Mouse (Mus musculus): Measurements from ENCODE around the gene Pibf1. TPM values are rescaled to one million over a fixed set of nuclear protein-coding genes. Genes with fewer than 3 reads are reported as not detected.
A peak's percentile ranks its signal among the peaks of the same experiment; 100 is the strongest.

Pibf1 gene
- polyA plus RNA-seq, 1 experiment from 2014 or later = 11.9 TPM

GRCm38 (mm10) chr14:99141786-99142633, 42.8 kb downstream of the Pibf1 start:
- H3K4me2 ChIP-seq = no peak overlapping the region
- no peak overlapping the region for H3K4me3 ChIP-seq
- peaks cover 5% of the 10 kb centered on the region; the same call in 1 of the 2 replicates for H3K36me3 ChIP-seq
- H3K27me3 ChIP-seq = no peaks in the 10 kb centered on the region
- 26% methylated on average over 15 of the region's 15 CpGs for WGBS
- H3K4me1 ChIP-seq (replicated peaks) = no peaks in the 10 kb centered on the region
- ATAC-seq (replicated peaks; ENCODE audit: insufficient number of reproducible peaks, insufficient read depth, low FRiP score, low read depth) = peak; percentile 58; the same call in 1 of the 2 replicates
- no peaks in the 10 kb centered on the region for H3K9me3 ChIP-seq (replicated peaks)
- no peak overlapping the region for H3K27ac ChIP-seq
- H3K9ac ChIP-seq = no peak overlapping the region

GRCm38 (mm10) chr14:99146841-99147240, 47.6 kb downstream of the Pibf1 start:
- peaks cover 6% of the 10 kb centered on the region; the same call in 1 of the 2 replicates for H3K36me3 ChIP-seq
- ATAC-seq (replicated peaks; ENCODE audit: insufficient number of reproducible peaks, insufficient read depth, low FRiP score, low read depth) = no peak
- 79% methylated on average over 1 of the region's 1 CpGs for WGBS

GRCm38 (mm10) chr14:99152683-99153082, 53.5 kb downstream of the Pibf1 start:
- H3K4me1 ChIP-seq (replicated peaks) = no peaks in the 10 kb centered on the region
- no peak overlapping the region for H3K4me2 ChIP-seq
- peaks cover 22% of the 10 kb centered on the region for H3K36me3 ChIP-seq

More at GRCm38 (mm10) chr14:99146841-99147240, 47.6 kb downstream of the Pibf1 start:
- Histone ChIP-seq H3K4me3 (no peak overlapping the region), H3K27ac (no peak overlapping the region), H3K27me3 (no peaks in the 10 kb centered on the region), H3K4me1 (replicated peaks) (no peaks in the 10 kb centered on the region), H3K9ac (no peak overlapping the region), H3K4me2 (no peak overlapping the region), H3K9me3 (replicated peaks) (no peaks in the 10 kb centered on the region)

GRCm38 (mm10) chr14:99159940-99160339, 60.7 kb downstream of the Pibf1 start:
- H3K4me1 ChIP-seq (replicated peaks) = no peaks in the 10 kb centered on the region
- no peaks in the 10 kb centered on the region for H3K9me3 ChIP-seq (replicated peaks)
- ATAC-seq (replicated peaks; ENCODE audit: insufficient number of reproducible peaks, insufficient read depth, low FRiP score, low read depth) = no peak
- WGBS = 81% methylated on average over 6 of the region's 6 CpGs
- no peak overlapping the region for H3K4me3 ChIP-seq
- no peak overlapping the region for H3K27ac ChIP-seq
- H3K9ac ChIP-seq = no peak overlapping the region
- H3K36me3 ChIP-seq = peaks cover 14% of the 10 kb centered on the region
- no peaks in the 10 kb centered on the region for H3K27me3 ChIP-seq
- no peak overlapping the region for H3K4me2 ChIP-seq

More at GRCm38 (mm10) chr14:99152683-99153082, 53.5 kb downstream of the Pibf1 start:
- 90% methylated on average over 4 of the region's 4 CpGs for WGBS
- Histone ChIP-seq H3K27ac (no peak overlapping the region), H3K9ac (no peak overlapping the region), H3K27me3 (no peaks in the 10 kb centered on the region), H3K4me3 (no peak overlapping the region), H3K9me3 (replicated peaks) (no peaks in the 10 kb centered on the region)
- ATAC-seq (replicated peaks; ENCODE audit: insufficient number of reproducible peaks, insufficient read depth, low FRiP score, low read depth) = no peak

- Histone ChIP-seq H3K9ac (no peak overlapping the region), H3K9me3 (replicated peaks) (no peaks in the 10 kb centered on the region), H3K4me2 (no peak overlapping the region), H3K27me3 (no peaks in the 10 kb centered on the region), H3K4me3 (no peak overlapping the region), H3K27ac (no peak overlapping the region), H3K4me1 (replicated peaks) (no peaks in the 10 kb centered on the region), H3K36me3 (peaks cover 5% of the 10 kb centered on the region)
- WGBS = 84% methylated on average over 3 of the region's 3 CpGs
- no peak for ATAC-seq (replicated peaks; ENCODE audit: insufficient number of reproducible peaks, insufficient read depth, low FRiP score, low read depth)
Observed at GRCm38 (mm10) chr14:99163051-99163450, 63.8 kb downstream of the Pibf1 start.

- no peak for ATAC-seq (replicated peaks; ENCODE audit: insufficient number of reproducible peaks, insufficient read depth, low FRiP score, low read depth)
- no peak overlapping the region for H3K27ac ChIP-seq
- 72% methylated on average over 4 of the region's 4 CpGs for WGBS
Observed at GRCm38 (mm10) chr14:99174138-99174745, 75.0 kb downstream of the Pibf1 start.

GRCm38 (mm10) chr14:99176559-99176958, 77.3 kb downstream of the Pibf1 start:
- H3K27ac ChIP-seq = no peak overlapping the region
- no peak overlapping the region for H3K4me2 ChIP-seq
- H3K9ac ChIP-seq = no peak overlapping the region
- ATAC-seq (replicated peaks; ENCODE audit: insufficient number of reproducible peaks, insufficient read depth, low FRiP score, low read depth) = 0 out of 2 replicates have a peak, but pooled peaks have one; percentile 43
- no peaks in the 10 kb centered on the region for H3K27me3 ChIP-seq
- H3K36me3 ChIP-seq = no peaks in the 10 kb centered on the region
- H3K4me1 ChIP-seq (replicated peaks) = no peaks in the 10 kb centered on the region; the same call in 1 of the 2 replicates
- no peak overlapping the region for H3K4me3 ChIP-seq
- 26% methylated on average over 9 of the region's 9 CpGs for WGBS
- H3K9me3 ChIP-seq (replicated peaks) = no peaks in the 10 kb centered on the region

More at GRCm38 (mm10) chr14:99174138-99174745, 75.0 kb downstream of the Pibf1 start:
- H3K4me2 ChIP-seq = no peak overlapping the region
- H3K4me3 ChIP-seq = no peak overlapping the region
- H3K27me3 ChIP-seq = no peaks in the 10 kb centered on the region
- no peak overlapping the region for H3K9ac ChIP-seq
- H3K4me1 ChIP-seq (replicated peaks) = no peaks in the 10 kb centered on the region; the same call in 1 of the 2 replicates
- no peaks in the 10 kb centered on the region for H3K9me3 ChIP-seq (replicated peaks)
- no peaks in the 10 kb centered on the region for H3K36me3 ChIP-seq

- Histone ChIP-seq H3K36me3 (no peaks in the 10 kb centered on the region), H3K4me2 (no peak overlapping the region), H3K4me1 (replicated peaks) (peaks cover 11% of the 10 kb centered on the region), H3K9me3 (replicated peaks) (no peaks in the 10 kb centered on the region), H3K9ac (no peak overlapping the region), H3K27ac (peak overlapping the region; percentile 42; the same call in 1 of the 2 replicates), H3K4me3 (no peak overlapping the region), H3K27me3 (no peaks in the 10 kb centered on the region)
- 78% methylated on average over 5 of the region's 5 CpGs for WGBS
- peak; percentile 73; the same call in 1 of the 2 replicates for ATAC-seq (replicated peaks; ENCODE audit: insufficient number of reproducible peaks, insufficient read depth, low FRiP score, low read depth)
Observed at GRCm38 (mm10) chr14:99190153-99190790, 91.0 kb downstream of the Pibf1 start.

GRCm38 (mm10) chr14:99205865-99206264, 106.6 kb downstream of the Pibf1 start:
- no peaks in the 10 kb centered on the region for H3K27me3 ChIP-seq
- no peaks in the 10 kb centered on the region for H3K9me3 ChIP-seq (replicated peaks)
- H3K4me1 ChIP-seq (replicated peaks) = no peaks in the 10 kb centered on the region
- H3K4me2 ChIP-seq = no peak overlapping the region
- 86% methylated on average over 2 of the region's 2 CpGs for WGBS
- H3K9ac ChIP-seq = no peak overlapping the region
- no peak overlapping the region for H3K27ac ChIP-seq
- 0 out of 2 replicates have a peak, but pooled peaks cover 5% of the 10 kb centered on the region for H3K36me3 ChIP-seq
- ATAC-seq (replicated peaks; ENCODE audit: insufficient number of reproducible peaks, insufficient read depth, low FRiP score, low read depth) = no peak
- no peak overlapping the region for H3K4me3 ChIP-seq

GRCm38 (mm10) chr14:99206591-99206990, 107.4 kb downstream of the Pibf1 start:
- Histone ChIP-seq H3K9me3 (replicated peaks) (no peaks in the 10 kb centered on the region), H3K27me3 (no peaks in the 10 kb centered on the region), H3K4me1 (replicated peaks) (no peaks in the 10 kb centered on the region), H3K4me3 (no peak overlapping the region), H3K27ac (no peak overlapping the region), H3K36me3 (0 out of 2 replicates have a peak, but pooled peaks cover 5% of the 10 kb centered on the region), H3K4me2 (no peak overlapping the region), H3K9ac (no peak overlapping the region)
- no peak for ATAC-seq (replicated peaks; ENCODE audit: insufficient number of reproducible peaks, insufficient read depth, low FRiP score, low read depth)
- 92% methylated on average over 5 of the region's 5 CpGs for WGBS

GRCm38 (mm10) chr14:99210431-99210830, 111.2 kb downstream of the Pibf1 start:
- no peak overlapping the region for H3K27ac ChIP-seq
- no peak overlapping the region for H3K4me2 ChIP-seq
- ATAC-seq (replicated peaks; ENCODE audit: insufficient number of reproducible peaks, insufficient read depth, low FRiP score, low read depth) = no peak

More at GRCm38 (mm10) chr14:99210431-99210830, 111.2 kb downstream of the Pibf1 start:
- Histone ChIP-seq H3K4me3 (no peak overlapping the region), H3K4me1 (replicated peaks) (no peaks in the 10 kb centered on the region), H3K9ac (no peak overlapping the region), H3K36me3 (0 out of 2 replicates have a peak, but pooled peaks cover 5% of the 10 kb centered on the region), H3K27me3 (no peaks in the 10 kb centered on the region), H3K9me3 (replicated peaks) (no peaks in the 10 kb centered on the region)
- WGBS = 81% methylated on average over 5 of the region's 5 CpGs

All from heart, embryonic 15.5 days (tissue).